Mouse (Mus musculus) testis, postnatal 14 days (tissue): ENCODE measurements around the gene Gpr26.

Source experiments
- DNase-seq: peaks from one replicate; pipeline ENCODE4 v3.0.0; 2021; ENCODE audit warnings: low spot score

The Gpr26 gene

GRCm38 (mm10) chr7:131966023-131966915 lies at the start of gene Gpr26:
TSS of gene Gpr26 (plus strand) at chr7:131966460.
- no peak for DNase-seq

- no peak for DNase-seq
Observed at GRCm38 (mm10) chr7:131917384-131917783, 48.9 kb upstream of the Gpr26 start.

GRCm38 (mm10) chr7:131927288-131928050 lies 38.8 kb upstream of the Gpr26 start:
- no peak for DNase-seq

- DNase-seq = no peak
Observed at GRCm38 (mm10) chr7:131937611-131938010, 28.6 kb upstream of the Gpr26 start.

- DNase-seq = no peak
Observed at GRCm38 (mm10) chr7:131951131-131951530, 15.1 kb upstream of the Gpr26 start.

- no peak for DNase-seq
Observed at GRCm38 (mm10) chr7:131953402-131953801, 12.9 kb upstream of the Gpr26 start.

- no peak for DNase-seq
Observed at GRCm38 (mm10) chr7:131958705-131959104, 7.6 kb upstream of the Gpr26 start.

GRCm38 (mm10) chr7:131960551-131960950 lies 5.7 kb upstream of the Gpr26 start:
- DNase-seq = peak; percentile 12

GRCm38 (mm10) chr7:131966916-131967494 lies 745 bp downstream of the Gpr26 start:
- DNase-seq = no peak

GRCm38 (mm10) chr7:131970255-131970654 lies 4.0 kb downstream of the Gpr26 start:
- no peak for DNase-seq

- DNase-seq = no peak
Observed at GRCm38 (mm10) chr7:131975867-131976266, 9.6 kb downstream of the Gpr26 start.

- DNase-seq = no peak
Observed at GRCm38 (mm10) chr7:131978609-131979008, 12.3 kb downstream of the Gpr26 start.

GRCm38 (mm10) chr7:131989056-131989455 lies 22.8 kb downstream of the Gpr26 start:
- no peak for DNase-seq

- no peak for DNase-seq
Observed at GRCm38 (mm10) chr7:131992226-131992625, 26.0 kb downstream of the Gpr26 start.

- no peak for DNase-seq
Observed at GRCm38 (mm10) chr7:131992873-131993272, 26.6 kb downstream of the Gpr26 start.

- no peak for DNase-seq
Observed at GRCm38 (mm10) chr7:132005996-132006696, 39.9 kb downstream of the Gpr26 start.

- no peak for DNase-seq
Observed at GRCm38 (mm10) chr7:132009002-132009401, 42.7 kb downstream of the Gpr26 start.

GRCm38 (mm10) chr7:132012969-132013679 lies 46.9 kb downstream of the Gpr26 start:
- no peak for DNase-seq

- DNase-seq = no peak
Observed at GRCm38 (mm10) chr7:132013970-132014369, 47.7 kb downstream of the Gpr26 start.

GRCm38 (mm10) chr7:132015193-132015592 lies 48.9 kb downstream of the Gpr26 start:
- no peak for DNase-seq

GRCm38 (mm10) chr7:132015933-132016332 lies 49.7 kb downstream of the Gpr26 start:
- no peak for DNase-seq
